Mouse (Mus musculus) stomach, postnatal 0 days (tissue): ENCODE data around the gene Clint1.
A peak's percentile ranks its signal among the peaks of the same experiment; 100 is the strongest.

Experiments
- CTCF ChIP-seq: IDR thresholded peaks from 2 replicates; pipeline ENCODE4 v1.5.1; 2016; ENCODE audit warnings: antibody characterized with exemption, low read depth, mild to moderate bottlenecking, moderate library complexity
- EP300 ChIP-seq: optimal IDR thresholded peaks from 2 replicates; pipeline ENCODE3; 2016; ENCODE audit warnings: antibody characterized with exemption

GRCm38 (mm10) chr11:45944643-45945156, 92.8 kb downstream of the Clint1 start, which contains the start of gene Lsm11:
- TF ChIP-seq CTCF (peak; percentile 100), EP300 (no peak)
